Mouse (Mus musculus): ENCODE results near the gene Hykk. TPM values are rescaled to one million over a fixed set of nuclear protein-coding genes. Genes with fewer than 3 reads are reported as not detected.

The Hykk gene
- total and polyA plus RNA-seq, 3 experiments, result not detected

GRCm38 (mm10) chr9:54990362-54990761, 73.3 kb downstream of the Hykk start:
- Histone ChIP-seq H3K9me3 (replicated peaks; ENCODE audit: insufficient read depth, low read length) (no peaks in the 10 kb centered on the region), H3K27ac (ENCODE audit: control insufficient read depth, low read depth, low read length) (no peak overlapping the region), H3K4me1 (ENCODE audit: control insufficient read depth in 1 of 2, insufficient read depth in 2 of 2, low read length in 2 of 2) (peaks cover 0 to under 1% of the 10 kb centered on the region in 2 experiments; a peak in 2 of 4 replicates), H3K4me3 (ENCODE audit: control insufficient read depth in 1 of 2, insufficient read depth in 1 of 2, low read depth in 2 of 2, low read length in 2 of 2) (no peak overlapping the region), H3K27me3 (ENCODE audit: control insufficient read depth in 1 of 2, insufficient read depth in 2 of 2, low read length in 2 of 2) (peaks cover 2 to 6% of the 10 kb centered on the region in 2 experiments; a peak in 2 of 4 replicates), H3K79me2 (ENCODE audit: control insufficient read depth, insufficient read depth, low read length, poor library complexity) (no peaks in the 10 kb centered on the region), H3K9ac (ENCODE audit: control insufficient read depth, low read depth, low read length, poor library complexity, severe bottlenecking) (no peak overlapping the region), H3K36me3 (ENCODE audit: control insufficient read depth in 1 of 2, insufficient read depth in 2 of 2, low read length in 2 of 2) (no peaks in the 10 kb centered on the region)
- DNase-seq (ENCODE audit: low read depth, low spot score), result no peak
- TF ChIP-seq POLR2AphosphoS5 (IDR thresholded peaks at IDR 0.05; ENCODE audit: borderline replicate concordance, low read depth, low read length), result no peak
- no peak for TF ChIP-seq MAFK (IDR thresholded peaks at IDR 0.05; ENCODE audit: borderline replicate concordance, low read depth, low read length)
- TF ChIP-seq MEF2A (IDR thresholded peaks at IDR 0.05; ENCODE audit: extremely low read depth, insufficient replicate concordance, low read depth, low read length, poor library complexity, severe bottlenecking), result no peak

DNA sequence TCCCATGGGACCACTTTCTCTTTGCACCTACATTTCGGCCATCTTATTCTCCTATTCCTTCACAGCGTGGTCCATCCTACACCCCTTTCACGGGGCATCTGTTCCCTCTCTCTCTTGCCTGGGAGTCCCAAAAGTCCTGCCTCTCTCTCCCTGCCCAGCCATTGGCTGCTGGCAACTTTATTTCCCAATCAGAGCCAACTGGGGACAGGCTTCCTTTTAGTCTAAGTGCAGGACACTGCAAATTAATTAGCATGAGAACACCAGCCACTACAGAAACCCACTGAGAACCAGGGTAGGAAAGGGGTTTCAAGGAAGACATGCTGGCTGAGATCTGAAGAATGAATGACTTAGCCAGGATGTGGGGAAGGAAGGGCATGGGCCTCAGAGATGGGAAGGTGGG, 77.3 kb downstream of the Hykk start:
- TF ChIP-seq ELF1 (IDR thresholded peaks at IDR 0.05; ENCODE audit: low read depth, low read length) (no peak), SIN3A (IDR thresholded peaks at IDR 0.05; ENCODE audit: low read length) (no peak), BHLHE40 (IDR thresholded peaks at IDR 0.05; ENCODE audit: borderline replicate concordance, low read depth, low read length) (no peak), CHD2 (IDR thresholded peaks at IDR 0.05; ENCODE audit: low read length) (no peak), TCF12 (IDR thresholded peaks at IDR 0.05; ENCODE audit: low read depth, low read length) (no peak), TAL1 (IDR thresholded peaks at IDR 0.05; ENCODE audit: low read length) (no peak), JUND (IDR thresholded peaks at IDR 0.05; ENCODE audit: low read depth, low read length) (no peak), POLR2A (IDR thresholded peaks at IDR 0.05; ENCODE audit: control insufficient read depth in 1 of 2, insufficient read depth in 1 of 2, low read depth in 1 of 2, low read length in 2 of 2, poor library complexity in 1 of 2) (no peak), ZC3H11A (IDR thresholded peaks at IDR 0.05; ENCODE audit: low read depth, low read length) (no peak), KAT2A (conservative IDR thresholded peaks at IDR 0.05; ENCODE audit: low read depth, low read length) (no peak), NRF1 (IDR thresholded peaks at IDR 0.05; ENCODE audit: insufficient read depth, low read depth, low read length, poor library complexity, severe bottlenecking) (no peak)
- peaks cover 0 to 4% of the 10 kb centered on the region in 2 experiments; a peak in 2 of 4 replicates for H3K4me1 ChIP-seq (ENCODE audit: control insufficient read depth in 1 of 2, insufficient read depth in 2 of 2, low read length in 2 of 2)
- DNase-seq (ENCODE audit: low read depth, low spot score), result no peak

GRCm38 (mm10) chr9:54995645-54996044, 78.6 kb downstream of the Hykk start:
- Histone ChIP-seq H3K4me1 (ENCODE audit: control insufficient read depth in 1 of 2, insufficient read depth in 2 of 2, low read length in 2 of 2) (peaks cover 0 to 4% of the 10 kb centered on the region in 2 experiments; a peak in 2 of 4 replicates), H3K79me2 (ENCODE audit: control insufficient read depth, insufficient read depth, low read length, poor library complexity) (no peaks in the 10 kb centered on the region), H3K9me3 (replicated peaks; ENCODE audit: insufficient read depth, low read length) (no peaks in the 10 kb centered on the region), H3K9ac (ENCODE audit: control insufficient read depth, low read depth, low read length, poor library complexity, severe bottlenecking) (no peak overlapping the region), H3K36me3 (ENCODE audit: control insufficient read depth in 1 of 2, insufficient read depth in 2 of 2, low read length in 2 of 2) (0 out of 4 replicates have a peak, but pooled peaks cover 0 to 2% of the 10 kb centered on the region in 2 experiments), H3K27ac (ENCODE audit: control insufficient read depth, low read depth, low read length) (no peak overlapping the region), H3K4me3 (ENCODE audit: control insufficient read depth in 1 of 2, insufficient read depth in 1 of 2, low read depth in 2 of 2, low read length in 2 of 2) (no peak overlapping the region), H3K27me3 (ENCODE audit: control insufficient read depth in 1 of 2, insufficient read depth in 2 of 2, low read length in 2 of 2) (peaks cover 3% of the 10 kb centered on the region in 2 experiments)
- DNase-seq (ENCODE audit: low read depth, low spot score), result peak; percentile 46
- TF ChIP-seq GATA1 (IDR thresholded peaks at IDR 0.05; ENCODE audit: low read depth, low read length), result peak; percentile 72
- no peak for TF ChIP-seq POLR2AphosphoS5 (IDR thresholded peaks at IDR 0.05; ENCODE audit: borderline replicate concordance, low read depth, low read length)
- peak; percentile 82 for TF ChIP-seq TCF12 (IDR thresholded peaks at IDR 0.05; ENCODE audit: low read depth, low read length)
- peak; percentile 61 to 76 for TF ChIP-seq EP300 (IDR thresholded peaks at IDR 0.05; ENCODE audit: low read depth in 1 of 2, low read length in 2 of 2)
- TF ChIP-seq MXI1 (IDR thresholded peaks at IDR 0.05; ENCODE audit: low read depth, low read length), result no peak
- TF ChIP-seq TAL1 (IDR thresholded peaks at IDR 0.05; ENCODE audit: low read length), result peak; percentile 47
- peak; percentile 72 for TF ChIP-seq RCOR1 (IDR thresholded peaks at IDR 0.05; ENCODE audit: low read depth, low read length)

More for the DNA sequence above, 77.3 kb downstream of the Hykk start:
- H3K36me3 ChIP-seq (ENCODE audit: control insufficient read depth in 1 of 2, insufficient read depth in 2 of 2, low read length in 2 of 2), result 0 out of 4 replicates have a peak, but pooled peaks cover 0 to 2% of the 10 kb centered on the region in 2 experiments
- peaks cover 0 to 3% of the 10 kb centered on the region in 2 experiments; a peak in 3 of 4 replicates for H3K27me3 ChIP-seq (ENCODE audit: control insufficient read depth in 1 of 2, insufficient read depth in 2 of 2, low read length in 2 of 2)
- no peaks in the 10 kb centered on the region for H3K9me3 ChIP-seq (replicated peaks; ENCODE audit: insufficient read depth, low read length)
- no peaks in the 10 kb centered on the region for H3K79me2 ChIP-seq (ENCODE audit: control insufficient read depth, insufficient read depth, low read length, poor library complexity)
- H3K27ac ChIP-seq (ENCODE audit: control insufficient read depth, low read depth, low read length), result no peak overlapping the region
- no peak overlapping the region for H3K9ac ChIP-seq (ENCODE audit: control insufficient read depth, low read depth, low read length, poor library complexity, severe bottlenecking)
- no peak overlapping the region for H3K4me3 ChIP-seq (ENCODE audit: control insufficient read depth in 1 of 2, insufficient read depth in 1 of 2, low read depth in 2 of 2, low read length in 2 of 2)
